Mouse (Mus musculus) hindbrain, postnatal 0 days (tissue): ENCODE measurements around the gene Rbfox2. TPM values are rescaled to one million over a fixed set of nuclear protein-coding genes. Genes with fewer than 3 reads are reported as not detected.

Experiments
- ATAC-seq: fragments of 200-750 bp; cut with Nextera tagmentation; 2 replicates; pipeline ENCODE4 v1.8.0; 2017; ENCODE audit warnings: mild to moderate bottlenecking, moderate TSS enrichment, moderate library complexity
- DNase-seq: peaks from one replicate; pipeline ENCODE4 v3.0.0-alpha.2; 2015; ENCODE audit warnings: low spot score
- H3K27ac ChIP-seq: fragments of 300-500 bp; sonication (generic); 2 replicates; pipeline ENCODE4 v1.5.1; 2014; ENCODE audit warnings: mild to moderate bottlenecking
- H3K27me3 ChIP-seq: fragments of 300-500 bp; sonication (generic); 2 replicates; pipeline ENCODE4 v1.6.1; 2014; ENCODE audit warnings: low read length, mixed read lengths; ENCODE audit not compliant: insufficient read depth
- H3K36me3 ChIP-seq: fragments of 300-500 bp; sonication (generic); 2 replicates; pipeline ENCODE4 v1.6.1; 2014; ENCODE audit warnings: low read length, mixed read lengths; ENCODE audit not compliant: insufficient read depth
- H3K4me1 ChIP-seq: fragments of 300-500 bp; sonication (generic); 2 replicates; pipeline ENCODE4 v1.6.1; 2014; ENCODE audit warnings: antibody characterized with exemption, low read length, mixed read lengths; ENCODE audit not compliant: insufficient read depth
- H3K4me2 ChIP-seq: fragments of 300-500 bp; sonication (generic); 2 replicates; pipeline ENCODE4 v1.6.1; 2014; ENCODE audit warnings: low read depth, mild to moderate bottlenecking, low read length, moderate library complexity, mixed read lengths
- H3K4me3 ChIP-seq: fragments of 300-500 bp; sonication (generic); 2 replicates; pipeline ENCODE4 v1.5.1; 2014; ENCODE audit warnings: low read length
- H3K9ac ChIP-seq: fragments of 300-500 bp; sonication (generic); replicated peaks from 2 replicates; pipeline ENCODE4 v1.6.1; 2014; ENCODE audit warnings: mild to moderate bottlenecking, low read length, moderate library complexity, mixed read lengths
- H3K9me3 ChIP-seq: fragments of 300-500 bp; sonication (generic); 2 replicates; pipeline ENCODE4 v1.6.1; 2016; ENCODE audit warnings: low read length, mixed read lengths
- CTCF ChIP-seq: IDR thresholded peaks from 2 replicates; pipeline ENCODE4 v1.5.1; 2016; ENCODE audit warnings: antibody characterized with exemption, control low read depth, low read depth
- WGBS: fragments of 180-500 bp; shearing (Covaris S2); extraction: QIAGEN DNeasy Blood & Tissue Kit; methylation state at CpG from one replicate; pipeline ENCODE4 v1.1.7; 2014; 5-methylcytosine and 5-hydroxymethylcytosine counted together
- polyA plus RNA-seq: library from polyadenylated mRNA; unstranded; fragments of >200 nt; fragmentation: Nextera tagmentation; extraction: Ambion mirVana; gene quantifications from 2 replicates; pipeline ENCODE4 v1.2.1, GENCODE M21; 2015
- total RNA-seq: library from RNA; depleted of rRNA; stranded (reverse); fragments of >200 nt; gene quantifications from 2 replicates; pipeline ENCODE4 v1.2.3, GENCODE M21; 2014

The Rbfox2 gene
- total and polyA plus RNA-seq, 2 experiments from 2014 or later: 91.9 to 294 TPM

GRCm38 (mm10) chr15:77052176-77052575 lies 254.6 kb downstream of the Rbfox2 start:
- no peaks in the 10 kb centered on the region for H3K4me1 ChIP-seq
- H3K36me3 ChIP-seq: no peaks in the 10 kb centered on the region
- WGBS: 35% methylated on average over 1 of the region's 1 CpGs
- H3K4me3 ChIP-seq: no peak overlapping the region
- DNase-seq (no peak), ATAC-seq (no peak)
- no peak overlapping the region for H3K4me2 ChIP-seq
- H3K27me3 ChIP-seq: no peaks in the 10 kb centered on the region
- no peaks in the 10 kb centered on the region for H3K9me3 ChIP-seq
- H3K9ac ChIP-seq: no peak overlapping the region
- no peak overlapping the region for H3K27ac ChIP-seq
- TF ChIP-seq CTCF: no peak

GRCm38 (mm10) chr15:77050570-77050969 lies 256.2 kb downstream of the Rbfox2 start, which contains the start of gene Mb:
Mb (minus strand) TSS chr15:77050670.
- Histone ChIP-seq H3K4me3 (no peak within 1 kb of the TSS), H3K27me3 (no peaks in the 10 kb centered on the region), H3K9me3 (no peaks in the 10 kb centered on the region), H3K4me1 (no peaks in the 10 kb centered on the region), H3K27ac (no peak within 1 kb of the TSS), H3K4me2 (no peak within 1 kb of the TSS), H3K36me3 (no peaks in the 10 kb centered on the region), H3K9ac (no peak within 1 kb of the TSS)
- ATAC-seq: no peak
- no peak for DNase-seq
- WGBS: 93% methylated on average over 10 of the region's 10 CpGs
- TF ChIP-seq CTCF: no peak

GRCm38 (mm10) chr15:77045609-77046008 lies 261.2 kb downstream of the Rbfox2 start:
- Histone ChIP-seq H3K27ac (no peak overlapping the region), H3K9ac (no peak overlapping the region), H3K4me1 (no peaks in the 10 kb centered on the region), H3K4me2 (no peak overlapping the region), H3K4me3 (no peak overlapping the region), H3K36me3 (no peaks in the 10 kb centered on the region), H3K9me3 (no peaks in the 10 kb centered on the region), H3K27me3 (no peaks in the 10 kb centered on the region)
- 81% methylated on average over 10 of the region's 10 CpGs for WGBS
- DNase-seq: no peak
- no peak for ATAC-seq
- TF ChIP-seq CTCF: no peak

GRCm38 (mm10) chr15:77044597-77045320 lies 262.0 kb downstream of the Rbfox2 start, which contains the start of gene Apol6:
Apol6 (plus strand) TSS chr15:77044729.
- ATAC-seq: no peak
- Histone ChIP-seq H3K27me3 (no peaks in the 10 kb centered on the region), H3K4me2 (no peak within 1 kb of the TSS), H3K9me3 (no peaks in the 10 kb centered on the region), H3K27ac (no peak within 1 kb of the TSS), H3K4me3 (no peak within 1 kb of the TSS), H3K36me3 (no peaks in the 10 kb centered on the region), H3K9ac (no peak within 1 kb of the TSS), H3K4me1 (no peaks in the 10 kb centered on the region)
- no peak for TF ChIP-seq CTCF
- no peak for DNase-seq
- 88% methylated on average over 12 of the region's 12 CpGs for WGBS

- peaks cover 13% of the 10 kb centered on the region for H3K4me1 ChIP-seq
- no peak overlapping the region for H3K4me2 ChIP-seq
- no peak for DNase-seq
- no peaks in the 10 kb centered on the region for H3K36me3 ChIP-seq
- H3K9me3 ChIP-seq: no peaks in the 10 kb centered on the region
- no peak overlapping the region for H3K9ac ChIP-seq
- H3K27ac ChIP-seq: no peak overlapping the region
- WGBS: 76% methylated on average over 3 of the region's 3 CpGs
- ATAC-seq: no peak
- no peaks in the 10 kb centered on the region for H3K27me3 ChIP-seq
- TF ChIP-seq CTCF: no peak
- H3K4me3 ChIP-seq: no peak overlapping the region
Observed at GRCm38 (mm10) chr15:77040784-77041183, 266.0 kb downstream of the Rbfox2 start.

GRCm38 (mm10) chr15:77039211-77039700 lies 267.5 kb downstream of the Rbfox2 start:
- no peak overlapping the region for H3K4me3 ChIP-seq
- no peak overlapping the region for H3K27ac ChIP-seq
- TF ChIP-seq CTCF: no peak
- no peaks in the 10 kb centered on the region for H3K36me3 ChIP-seq
- no peak overlapping the region for H3K9ac ChIP-seq
- peaks cover 13% of the 10 kb centered on the region for H3K4me1 ChIP-seq
- DNase-seq (no peak), ATAC-seq (no peak)
- H3K4me2 ChIP-seq: no peak overlapping the region
- no peaks in the 10 kb centered on the region for H3K27me3 ChIP-seq
- 73% methylated on average over 9 of the region's 9 CpGs for WGBS
- no peaks in the 10 kb centered on the region for H3K9me3 ChIP-seq
